Mouse (Mus musculus) heart, embryonic 14.5 days (tissue): ENCODE measurements around the gene Hist1h2ab. TPM values are rescaled to one million over a fixed set of nuclear protein-coding genes. Genes with fewer than 3 reads are reported as not detected.
"Not testable (repeated sequence)": the region's sequence is repeated elsewhere in the genome, so short reads cannot be mapped to it uniquely, and the experiment has no call there.

Experiments
- ATAC-seq: fragments of 200-750 bp; cut with Nextera tagmentation; 2 replicates; pipeline ENCODE4 v1.8.0; 2017; ENCODE audit warnings: low read depth, moderate TSS enrichment; ENCODE audit not compliant: insufficient number of reproducible peaks, insufficient read depth, low FRiP score
- H3K27ac ChIP-seq, 2 experiments: fragments of 200-500 bp in 1 of 2; fragments of 300-500 bp in 1 of 2; sonication (generic) in 1 of 2; replicated peaks in 1 of 2; 2 replicates each; pipeline ENCODE4 v1.5.1; 2012 to 2014; ENCODE audit warnings: low read depth in 2 of 2, low read length in 2 of 2, control low read depth in 1 of 2, mild to moderate bottlenecking in 1 of 2, mixed read lengths in 1 of 2; ENCODE audit not compliant: control insufficient read depth in 1 of 2, insufficient read depth in 1 of 2
- H3K27me3 ChIP-seq: fragments of 300-500 bp; sonication (generic); 2 replicates; pipeline ENCODE4 v1.6.1; 2014; ENCODE audit warnings: mild to moderate bottlenecking, low read length, control low read depth; ENCODE audit not compliant: control insufficient read depth, insufficient read depth
- H3K36me3 ChIP-seq: fragments of 300-500 bp; sonication (generic); 2 replicates; pipeline ENCODE4 v1.6.1; 2014; ENCODE audit warnings: mild to moderate bottlenecking, control low read depth, low read length, mixed read lengths; ENCODE audit not compliant: control insufficient read depth, insufficient read depth
- H3K4me1 ChIP-seq, 2 experiments: fragments of 200-500 bp in 1 of 2; fragments of 300-500 bp in 1 of 2; sonication (generic) in 1 of 2; 2 replicates each; pipeline ENCODE4 v1.6.1; 2012 to 2014; ENCODE audit warnings: low read length in 2 of 2, control low read depth in 1 of 2, mixed read lengths in 1 of 2; ENCODE audit not compliant: control insufficient read depth in 2 of 2, insufficient read depth in 2 of 2
- H3K4me2 ChIP-seq: fragments of 300-500 bp; sonication (generic); 2 replicates; pipeline ENCODE4 v1.6.1; 2014; ENCODE audit warnings: mild to moderate bottlenecking, low read length
- H3K4me3 ChIP-seq, 2 experiments: fragments of 200-500 bp in 1 of 2; fragments of 300-500 bp in 1 of 2; sonication (generic) in 1 of 2; 2 replicates each; pipeline ENCODE4 v1.5.1; 2012 to 2014; ENCODE audit warnings: low read length in 2 of 2, mild to moderate bottlenecking in 2 of 2, control low read depth in 1 of 2, low read depth in 1 of 2, moderate library complexity in 1 of 2; ENCODE audit not compliant: control insufficient read depth in 1 of 2, insufficient read depth in 1 of 2
- H3K9ac ChIP-seq: fragments of 300-500 bp; sonication (generic); 2 replicates; pipeline ENCODE4 v1.6.1; 2014; ENCODE audit warnings: mild to moderate bottlenecking, low read length
- H3K9me3 ChIP-seq: fragments of 300-500 bp; sonication (generic); 2 replicates; pipeline ENCODE4 v1.6.1; 2016; ENCODE audit warnings: low read length, control low read depth; ENCODE audit not compliant: control insufficient read depth
- WGBS: fragments of 180-500 bp; shearing (Covaris S2); extraction: QIAGEN DNeasy Blood & Tissue Kit; methylation state at CpG from one replicate; pipeline ENCODE4 v1.1.7; 2014; 5-methylcytosine and 5-hydroxymethylcytosine counted together
- polyA plus RNA-seq: library from polyadenylated mRNA; unstranded; fragments of >200 nt; fragmentation: Nextera tagmentation; extraction: Ambion mirVana; gene quantifications from 2 replicates; pipeline ENCODE4 v1.2.1, GENCODE M21; 2014

Hist1h2ab gene
- polyA plus RNA-seq, 1 experiment from 2014 or later: 14.5 TPM

DNA sequence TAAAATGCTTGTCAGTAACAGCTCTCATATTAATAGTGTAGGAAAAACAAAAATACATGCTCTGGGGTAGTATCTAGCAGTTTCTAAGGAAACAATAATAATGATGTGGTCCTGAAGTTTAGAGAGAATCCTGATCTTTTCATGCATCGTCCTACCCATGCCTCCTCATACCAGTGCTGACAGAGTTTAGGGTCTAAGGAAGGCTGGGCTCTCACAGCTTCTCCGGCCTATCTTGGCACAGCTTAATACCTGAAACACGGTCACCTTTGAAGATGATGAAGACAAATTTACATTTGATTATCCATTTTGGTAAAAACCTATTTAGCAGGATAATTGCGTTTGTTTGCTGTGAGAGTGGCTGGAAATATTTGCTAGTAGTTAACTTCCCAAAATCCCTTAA is 7.0 kb upstream of the Hist1h2ab start:
- peak overlapping the region in 1 of 2 experiments; percentile 38; a peak in 2 of 4 replicates for H3K4me3 ChIP-seq
- H3K27ac ChIP-seq: peak overlapping the region in 1 of 2 experiments; percentile 99; a peak in 1 of 4 replicates
- no peaks in the 10 kb centered on the region for H3K9me3 ChIP-seq
- peak overlapping the region; percentile 77 for H3K4me2 ChIP-seq
- peaks cover 0 to 32% of the 10 kb centered on the region in 2 experiments; a peak in 2 of 4 replicates for H3K4me1 ChIP-seq
- 48% methylated on average over 4 of the region's 4 CpGs for WGBS
- peak overlapping the region; percentile 74 for H3K9ac ChIP-seq
- ATAC-seq: no peak
- H3K27me3 ChIP-seq: no peaks in the 10 kb centered on the region
- no peaks in the 10 kb centered on the region for H3K36me3 ChIP-seq

DNA sequence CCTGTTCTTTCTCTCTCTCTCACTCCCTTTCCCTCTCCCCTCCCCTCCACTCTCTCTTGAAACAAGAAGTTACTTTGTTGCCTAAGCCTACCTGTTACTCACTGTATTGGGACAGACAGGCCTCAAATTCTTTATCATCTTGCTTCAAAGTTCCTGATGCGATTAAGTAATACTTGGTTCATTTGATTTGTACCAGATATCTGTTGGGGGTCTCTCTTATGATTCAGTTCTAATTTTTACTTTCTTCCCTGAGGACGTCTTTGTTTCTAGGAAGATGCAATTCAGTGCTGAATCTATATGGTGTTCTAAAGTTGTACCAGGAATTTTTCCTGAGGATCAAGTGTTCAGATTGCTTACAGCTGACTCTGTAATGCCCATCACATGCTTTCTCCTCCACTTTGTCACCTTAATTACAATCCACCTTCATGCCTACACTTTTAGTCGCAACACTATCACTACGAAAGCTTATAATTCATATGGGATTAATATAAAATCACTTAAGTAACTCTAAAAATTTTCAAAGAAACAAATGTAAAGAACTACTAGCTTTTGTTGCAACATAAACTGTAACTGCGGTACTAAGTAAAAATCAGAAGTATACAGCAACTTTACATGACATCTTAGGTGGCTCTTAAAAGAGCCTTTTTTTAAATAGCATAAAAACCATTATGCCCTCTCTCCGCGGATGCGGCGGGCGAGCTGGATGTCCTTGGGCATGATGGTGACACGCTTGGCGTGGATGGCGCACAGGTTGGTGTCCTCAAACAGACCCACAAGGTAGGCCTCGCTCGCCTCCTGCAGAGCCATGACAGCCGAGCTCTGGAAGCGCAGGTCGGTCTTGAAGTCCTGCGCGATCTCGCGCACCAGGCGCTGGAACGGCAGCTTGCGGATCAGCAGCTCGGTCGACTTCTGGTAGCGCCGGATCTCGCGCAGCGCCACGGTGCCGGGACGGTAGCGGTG is 6.2 kb upstream of the Hist1h2ab start:
- H3K4me3 ChIP-seq: peak overlapping the region; percentile 38 to 51
- no peak for ATAC-seq
- H3K36me3 ChIP-seq: no peaks in the 10 kb centered on the region
- 2% methylated on average over 13 of the region's 36 CpGs for WGBS
- H3K27ac ChIP-seq: peak overlapping the region; percentile 70 to 99
- H3K4me2 ChIP-seq: peak overlapping the region; percentile 77
- H3K4me1 ChIP-seq: peaks cover 0 to 32% of the 10 kb centered on the region in 2 experiments; a peak in 2 of 4 replicates
- peak overlapping the region; percentile 74 for H3K9ac ChIP-seq
- no peaks in the 10 kb centered on the region for H3K27me3 ChIP-seq
- H3K9me3 ChIP-seq: no peaks in the 10 kb centered on the region

DNA sequence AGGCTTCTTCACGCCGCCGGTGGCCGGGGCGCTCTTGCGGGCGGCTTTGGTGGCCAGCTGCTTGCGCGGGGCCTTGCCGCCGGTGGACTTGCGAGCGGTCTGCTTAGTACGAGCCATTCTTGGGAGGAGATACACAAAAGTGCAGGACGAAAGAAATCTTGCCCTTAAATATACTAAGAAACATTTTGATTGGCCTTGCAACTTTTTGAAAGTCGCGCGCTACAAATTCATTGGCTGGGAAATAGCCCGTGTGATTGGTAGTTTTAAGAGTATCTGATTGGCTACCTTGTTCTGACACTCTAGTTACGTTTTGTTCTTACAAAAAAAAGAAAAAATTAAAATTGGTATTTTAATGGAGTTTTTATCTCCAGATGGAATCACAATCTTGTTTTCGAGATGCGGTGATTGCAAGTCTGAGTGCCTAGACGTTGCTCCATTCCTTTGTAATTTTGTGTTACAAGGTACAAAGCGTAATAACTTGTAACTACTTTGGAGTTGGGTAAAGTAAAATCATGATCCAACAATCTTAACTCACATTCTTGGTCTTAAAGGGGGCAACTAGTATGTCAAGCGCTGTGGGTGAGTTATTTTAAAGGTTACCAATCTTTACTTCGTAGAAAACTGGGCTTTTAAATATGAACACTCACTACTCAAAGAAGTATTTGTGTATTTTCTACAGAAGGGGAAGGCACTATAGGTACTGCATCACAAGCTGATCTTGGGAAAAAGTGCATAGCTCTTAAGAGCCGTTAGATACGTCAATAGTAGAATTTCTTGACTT is 5.4 kb upstream of the Hist1h2ab start, which contains the start of gene Hist1h3c:
TSS of gene Hist1h3c (minus strand) at position 222 of the 781 bp plus-strand sequence.
- H3K27me3 ChIP-seq: no peaks in the 10 kb centered on the region
- H3K4me1 ChIP-seq: peaks cover 0 to 29% of the 10 kb centered on the region in 2 experiments; a peak in 2 of 4 replicates
- peak within 1 kb of the TSS; percentile 99 to 100 for H3K27ac ChIP-seq
- H3K9ac ChIP-seq: peak within 1 kb of the TSS; percentile 81
- 1% methylated on average over 23 of the region's 28 CpGs for WGBS
- peak within 1 kb of the TSS; percentile 77 for H3K4me2 ChIP-seq
- H3K4me3 ChIP-seq: peak within 1 kb of the TSS; percentile 38 to 60
- H3K36me3 ChIP-seq: no peaks in the 10 kb centered on the region
- H3K9me3 ChIP-seq: no peaks in the 10 kb centered on the region
- no peak for ATAC-seq

DNA sequence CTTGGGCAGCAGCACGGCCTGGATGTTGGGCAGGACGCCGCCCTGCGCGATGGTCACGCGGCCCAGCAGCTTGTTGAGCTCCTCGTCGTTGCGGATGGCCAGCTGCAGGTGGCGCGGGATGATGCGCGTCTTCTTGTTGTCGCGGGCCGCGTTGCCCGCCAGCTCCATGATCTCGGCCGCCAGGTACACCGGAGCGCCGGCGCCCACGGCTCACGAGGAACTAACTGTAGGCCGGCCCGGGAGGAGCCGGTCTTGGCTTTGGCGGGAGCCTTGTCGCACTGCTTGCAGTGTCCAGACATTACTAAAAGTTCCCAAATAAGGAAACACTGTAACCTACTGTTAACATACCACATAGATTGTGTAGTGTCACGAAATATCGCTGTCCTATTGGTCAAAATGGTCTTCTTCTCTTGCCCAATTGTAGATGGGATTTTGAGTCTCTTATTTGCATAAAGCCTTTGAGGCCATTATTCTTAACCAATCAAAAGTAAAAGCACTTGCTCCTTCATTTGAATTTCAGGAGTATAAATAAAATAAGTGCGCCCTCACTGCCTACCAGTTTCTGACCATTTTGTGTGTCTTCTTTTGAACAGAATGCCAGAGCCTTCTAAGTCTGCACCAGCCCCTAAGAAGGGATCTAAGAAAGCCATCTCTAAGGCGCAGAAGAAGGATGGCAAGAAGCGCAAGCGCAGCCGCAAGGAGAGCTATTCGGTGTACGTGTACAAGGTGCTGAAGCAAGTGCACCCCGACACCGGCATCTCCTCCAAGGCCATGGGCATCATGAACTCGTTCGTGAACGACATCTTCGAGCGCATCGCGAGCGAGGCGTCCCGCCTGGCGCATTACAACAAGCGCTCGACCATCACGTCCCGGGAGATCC is 4.5 kb upstream of the Hist1h2ab start, which contains the start of gene Hist1h2bb:
TSS of gene Hist1h2bb (plus strand) at position 534 of the 880 bp plus-strand sequence.
- Histone ChIP-seq H3K4me1 (peaks cover 0 to 25% of the 10 kb centered on the region in 2 experiments; a peak in 2 of 4 replicates), H3K4me2 (peak within 1 kb of the TSS; percentile 77), H3K9ac (peak within 1 kb of the TSS; percentile 81), H3K27ac (peak within 1 kb of the TSS; percentile 99 to 100), H3K4me3 (peak within 1 kb of the TSS; percentile 38 to 60)
- under 1% methylated on average over 39 of the region's 58 CpGs for WGBS
- H3K27me3 ChIP-seq, H3K9me3 ChIP-seq, H3K36me3 ChIP-seq: not testable (repeated sequence)
- ATAC-seq: peak; percentile 87

DNA sequence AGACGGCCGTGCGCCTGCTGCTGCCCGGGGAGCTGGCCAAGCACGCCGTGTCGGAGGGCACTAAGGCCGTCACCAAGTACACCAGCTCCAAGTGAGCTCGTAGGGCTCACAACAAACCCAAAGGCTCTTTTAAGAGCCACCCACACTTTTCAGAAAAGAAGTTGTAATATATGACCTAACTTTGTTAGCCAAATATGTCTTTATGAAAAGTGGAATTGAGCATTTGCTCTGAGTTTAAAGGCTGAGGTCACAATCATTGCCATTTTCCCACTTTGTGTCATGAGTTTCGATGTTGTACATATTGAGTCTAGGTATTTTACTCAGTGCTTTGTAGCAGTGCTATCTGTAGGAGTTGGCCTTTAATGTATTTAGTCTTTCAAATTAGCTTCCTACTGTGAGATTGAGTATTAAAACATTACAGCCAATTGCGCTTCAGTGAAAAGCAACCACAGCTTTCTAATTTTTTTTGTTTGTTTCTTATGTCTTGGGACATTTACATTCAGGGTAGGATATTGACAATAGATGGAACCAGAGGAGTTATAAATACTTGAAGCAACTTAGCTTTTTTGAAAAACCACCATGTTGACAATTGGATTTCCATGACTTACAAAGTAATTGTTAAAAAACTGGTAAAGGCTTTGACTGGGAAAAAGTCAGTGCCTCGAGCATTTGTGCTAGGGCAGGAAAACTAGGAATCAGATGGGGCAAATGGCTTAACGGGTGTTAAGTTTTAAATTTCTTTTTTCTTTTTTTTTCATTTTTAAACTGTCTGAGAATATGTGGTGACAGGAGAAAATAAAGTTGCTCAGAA is 3.6 kb upstream of the Hist1h2ab start:
- ATAC-seq: no peak
- Histone ChIP-seq H3K9me3 (no peaks in the 10 kb centered on the region), H3K27ac (peak overlapping the region; percentile 92 to 99), H3K4me3 (peak overlapping the region; percentile 32 to 38), H3K9ac (peak overlapping the region; percentile 67), H3K4me2 (peak overlapping the region; percentile 77), H3K4me1 (peaks cover 0 to 24% of the 10 kb centered on the region in 2 experiments; a peak in 2 of 4 replicates), H3K27me3 (no peaks in the 10 kb centered on the region), H3K36me3 (no peaks in the 10 kb centered on the region)
- WGBS: 7% methylated on average over 11 of the region's 13 CpGs

DNA sequence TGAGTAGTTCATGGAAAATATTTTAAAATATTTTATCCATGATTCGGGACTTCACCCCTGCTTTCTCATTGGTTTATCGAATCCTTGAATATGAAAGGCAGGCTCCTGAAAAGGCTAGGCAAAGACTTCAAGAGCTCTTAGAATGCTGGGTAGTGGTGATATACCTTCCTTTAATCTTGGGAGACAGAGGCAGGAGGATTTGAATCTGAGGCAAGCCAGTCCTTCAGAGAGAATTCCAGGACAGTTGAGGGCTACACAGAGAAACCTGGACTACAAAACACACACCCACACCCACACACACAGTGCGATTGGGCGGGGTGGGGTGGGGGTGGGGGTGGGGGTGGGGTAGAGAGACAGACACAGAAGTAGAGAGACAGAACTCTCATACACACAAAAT is 3.0 kb upstream of the Hist1h2ab start:
- Histone ChIP-seq H3K4me2 (peak overlapping the region; percentile 77), H3K4me3 (no peak overlapping the region; a peak in 1 of 4 replicates), H3K9me3 (no peaks in the 10 kb centered on the region), H3K27ac (peak overlapping the region; percentile 49 to 99; a peak in 3 of 4 replicates), H3K4me1 (peaks cover 0 to 27% of the 10 kb centered on the region in 2 experiments; a peak in 2 of 4 replicates), H3K36me3 (no peaks in the 10 kb centered on the region), H3K27me3 (no peaks in the 10 kb centered on the region), H3K9ac (peak overlapping the region; percentile 67)
- no peak for ATAC-seq
- 8% methylated on average over 4 of the region's 4 CpGs for WGBS
